Mouse (Mus musculus): ENCODE results near the gene Perm1. TPM values are rescaled to one million over a fixed set of nuclear protein-coding genes. Genes with fewer than 3 reads are reported as not detected.
A peak's percentile ranks its signal among the peaks of the same experiment; 100 is the strongest.

Gene Perm1
- polyA plus RNA-seq, 1 experiment from 2014 or later = 3.8 TPM

GRCm38 (mm10) chr4:156188811-156189323 lies 26.8 kb upstream of the Perm1 start:
- Histone ChIP-seq H3K4me3 (replicated peaks) (no peak overlapping the region), H3K4me2 (replicated peaks) (no peak overlapping the region), H3K27ac (replicated peaks) (0 out of 2 replicates have a peak overlapping the region, but pooled peaks have one; percentile 8), H3K27me3 (no peaks in the 10 kb centered on the region), H3K9me3 (replicated peaks) (no peaks in the 10 kb centered on the region), H3K36me3 (peaks cover 27% of the 10 kb centered on the region), H3K9ac (no peak overlapping the region), H3K4me1 (peaks cover 81% of the 10 kb centered on the region)
- ATAC-seq (ENCODE audit: insufficient number of reproducible peaks, low FRiP score, low TSS enrichment, low read depth) = peak; percentile 13; the same call in 1 of the 2 replicates
- WGBS = 23% methylated on average over 6 of the region's 6 CpGs

GRCm38 (mm10) chr4:156192421-156193199 lies 23.1 kb upstream of the Perm1 start:
- no peak overlapping the region for H3K4me3 ChIP-seq (replicated peaks)
- peaks cover 78% of the 10 kb centered on the region for H3K4me1 ChIP-seq
- no peak overlapping the region for H3K9ac ChIP-seq
- 38% methylated on average over 8 of the region's 8 CpGs for WGBS
- no peaks in the 10 kb centered on the region for H3K27me3 ChIP-seq
- no peaks in the 10 kb centered on the region for H3K9me3 ChIP-seq (replicated peaks)
- H3K36me3 ChIP-seq = peaks cover 23% of the 10 kb centered on the region
- peak overlapping the region; percentile 75 for H3K27ac ChIP-seq (replicated peaks)
- H3K4me2 ChIP-seq (replicated peaks) = peak overlapping the region; percentile 8; the same call in 1 of the 2 replicates
- ATAC-seq (ENCODE audit: insufficient number of reproducible peaks, low FRiP score, low TSS enrichment, low read depth) = no peak

- Histone ChIP-seq H3K27ac (replicated peaks) (peak overlapping the region; percentile 75), H3K4me1 (peaks cover 76% of the 10 kb centered on the region), H3K4me3 (replicated peaks) (no peak overlapping the region), H3K36me3 (peaks cover 23% of the 10 kb centered on the region), H3K4me2 (replicated peaks) (peak overlapping the region; percentile 8), H3K9ac (no peak overlapping the region), H3K9me3 (replicated peaks) (no peaks in the 10 kb centered on the region), H3K27me3 (no peaks in the 10 kb centered on the region)
- no peak for ATAC-seq (ENCODE audit: insufficient number of reproducible peaks, low FRiP score, low TSS enrichment, low read depth)
- 21% methylated on average over 2 of the region's 2 CpGs for WGBS
Observed at GRCm38 (mm10) chr4:156193200-156193590, 22.5 kb upstream of the Perm1 start.

DNA sequence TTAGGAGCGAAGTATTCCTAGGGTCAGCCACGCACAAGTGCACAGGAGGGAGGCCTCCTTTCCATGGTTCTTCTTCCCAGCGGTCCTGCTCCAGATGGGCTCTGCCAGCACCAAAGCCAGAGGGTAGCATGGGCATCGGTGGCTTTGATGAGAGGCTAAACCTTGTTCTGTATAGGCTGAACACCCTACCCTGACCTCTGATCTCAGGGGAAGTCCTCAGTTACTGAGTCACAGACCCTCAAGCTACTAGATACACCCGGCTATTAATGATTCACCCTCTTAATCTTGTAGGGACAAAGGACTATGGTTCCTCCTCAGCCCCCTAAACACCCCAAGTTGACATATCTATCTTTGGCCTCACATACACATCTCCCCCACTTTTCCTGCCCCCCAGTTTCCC lies 21.8 kb upstream of the Perm1 start:
- no peaks in the 10 kb centered on the region for H3K27me3 ChIP-seq
- no peak for ATAC-seq (ENCODE audit: insufficient number of reproducible peaks, low FRiP score, low TSS enrichment, low read depth)
- H3K9ac ChIP-seq = no peak overlapping the region
- 60% methylated on average over 5 of the region's 5 CpGs for WGBS
- H3K4me3 ChIP-seq (replicated peaks) = no peak overlapping the region
- H3K36me3 ChIP-seq = peaks cover 23% of the 10 kb centered on the region
- no peaks in the 10 kb centered on the region for H3K9me3 ChIP-seq (replicated peaks)
- H3K27ac ChIP-seq (replicated peaks) = peak overlapping the region; percentile 75; the same call in 1 of the 2 replicates
- H3K4me2 ChIP-seq (replicated peaks) = peak overlapping the region; percentile 8; the same call in 1 of the 2 replicates
- H3K4me1 ChIP-seq = peaks cover 69% of the 10 kb centered on the region

- H3K27me3 ChIP-seq = no peaks in the 10 kb centered on the region
- H3K9me3 ChIP-seq (replicated peaks) = no peaks in the 10 kb centered on the region
- no peak overlapping the region for H3K9ac ChIP-seq
- 0 out of 2 replicates have a peak overlapping the region, but pooled peaks have one; percentile 8 for H3K4me2 ChIP-seq (replicated peaks)
- no peak for ATAC-seq (ENCODE audit: insufficient number of reproducible peaks, low FRiP score, low TSS enrichment, low read depth)
- peaks cover 23% of the 10 kb centered on the region for H3K36me3 ChIP-seq
- H3K4me3 ChIP-seq (replicated peaks) = 0 out of 2 replicates have a peak overlapping the region, but pooled peaks have one; percentile 93
- no peak overlapping the region for H3K27ac ChIP-seq (replicated peaks)
- H3K4me1 ChIP-seq = peaks cover 64% of the 10 kb centered on the region
- 48% methylated on average over 6 of the region's 6 CpGs for WGBS
Observed at GRCm38 (mm10) chr4:156194346-156194745, 21.3 kb upstream of the Perm1 start.

GRCm38 (mm10) chr4:156195927-156196870 lies 19.5 kb upstream of the Perm1 start:
- H3K4me3 ChIP-seq (replicated peaks) = peak overlapping the region; percentile 93
- H3K9ac ChIP-seq = peak overlapping the region; percentile 86
- peaks cover 15% of the 10 kb centered on the region for H3K36me3 ChIP-seq
- H3K27ac ChIP-seq (replicated peaks) = peak overlapping the region; percentile 76
- peaks cover 56% of the 10 kb centered on the region for H3K4me1 ChIP-seq
- H3K27me3 ChIP-seq = no peaks in the 10 kb centered on the region
- H3K9me3 ChIP-seq (replicated peaks) = no peaks in the 10 kb centered on the region
- no peak for ATAC-seq (ENCODE audit: insufficient number of reproducible peaks, low FRiP score, low TSS enrichment, low read depth)
- H3K4me2 ChIP-seq (replicated peaks) = peak overlapping the region; percentile 92
- WGBS = 3% methylated on average over 35 of the region's 35 CpGs

DNA sequence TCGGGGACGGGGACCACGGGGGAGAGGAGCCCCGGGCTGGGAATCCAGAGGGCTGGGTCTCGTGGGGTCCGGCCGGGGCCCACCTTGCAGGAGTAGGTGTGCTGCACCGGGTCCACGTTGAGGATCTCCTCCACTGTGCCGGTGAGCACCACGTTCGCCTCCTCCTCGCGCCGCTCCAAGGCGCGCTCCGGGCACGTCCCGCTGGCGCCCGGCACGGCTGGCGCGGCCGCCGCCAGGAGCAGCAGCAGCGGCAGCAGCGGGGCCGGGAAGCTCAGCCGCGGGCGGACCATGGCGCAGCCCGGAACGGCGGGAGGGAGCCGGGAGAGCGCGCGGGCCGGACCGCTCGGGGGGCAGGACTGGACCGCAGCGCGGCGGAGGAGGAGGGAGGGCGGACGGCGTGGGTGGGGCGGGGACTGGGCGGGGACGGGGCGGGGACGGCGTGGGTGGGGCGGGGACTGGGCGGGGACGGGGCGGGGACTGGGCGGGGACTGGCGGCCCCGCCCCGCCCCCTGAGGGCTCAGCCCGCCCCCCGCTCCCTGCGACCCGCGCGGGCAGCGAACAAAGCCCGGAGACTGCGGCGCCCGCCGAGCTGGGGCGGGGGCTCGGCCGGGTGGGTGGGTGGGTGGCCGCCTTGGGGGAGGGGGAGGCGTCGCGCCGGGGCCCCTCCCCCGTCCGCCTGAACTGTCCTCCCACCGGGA lies 18.4 kb upstream of the Perm1 start, which contains the start of gene Agrn:
Gene Agrn, minus strand, starts transcription at position 358 of the 698 bp plus-strand sequence.
- H3K36me3 ChIP-seq = peaks cover 6% of the 10 kb centered on the region; the same call in 1 of the 2 replicates
- 1% methylated on average over 23 of the region's 88 CpGs for WGBS

GRCm38 (mm10) chr4:156197829-156198205 lies 17.9 kb upstream of the Perm1 start:
- H3K4me3 ChIP-seq (replicated peaks) = peak overlapping the region; percentile 93
- H3K4me1 ChIP-seq = peaks cover 50% of the 10 kb centered on the region
- ATAC-seq (ENCODE audit: insufficient number of reproducible peaks, low FRiP score, low TSS enrichment, low read depth) = peak; percentile 84
- peak overlapping the region; percentile 58 for H3K9ac ChIP-seq
- peak overlapping the region; percentile 84 for H3K4me2 ChIP-seq (replicated peaks)
- H3K27me3 ChIP-seq = no peaks in the 10 kb centered on the region
- H3K36me3 ChIP-seq = peaks cover 6% of the 10 kb centered on the region; the same call in 1 of the 2 replicates
- H3K27ac ChIP-seq (replicated peaks) = peak overlapping the region; percentile 90
- under 1% methylated on average over 26 of the region's 26 CpGs for WGBS
- H3K9me3 ChIP-seq (replicated peaks) = no peaks in the 10 kb centered on the region

More for the DNA sequence above, 18.4 kb upstream of the Perm1 start, which contains the start of gene Agrn:
- H3K4me1 ChIP-seq = peaks cover 50% of the 10 kb centered on the region
- H3K4me2 ChIP-seq (replicated peaks) = peak within 1 kb of the TSS; percentile 92
- H3K27ac ChIP-seq (replicated peaks) = peak within 1 kb of the TSS; percentile 90
- peak; percentile 86 for ATAC-seq (ENCODE audit: insufficient number of reproducible peaks, low FRiP score, low TSS enrichment, low read depth)
- peak within 1 kb of the TSS; percentile 86 for H3K9ac ChIP-seq
- no peaks in the 10 kb centered on the region for H3K27me3 ChIP-seq
- no peaks in the 10 kb centered on the region for H3K9me3 ChIP-seq (replicated peaks)
- peak within 1 kb of the TSS; percentile 93 for H3K4me3 ChIP-seq (replicated peaks)

- no peak within 1 kb of the TSS for H3K4me3 ChIP-seq (replicated peaks)
- WGBS = 58% methylated on average over 10 of the region's 10 CpGs
- no peaks in the 10 kb centered on the region for H3K36me3 ChIP-seq
- H3K9ac ChIP-seq = no peak within 1 kb of the TSS
- peaks cover 6% of the 10 kb centered on the region for H3K27me3 ChIP-seq
- peaks cover 40% of the 10 kb centered on the region for H3K4me1 ChIP-seq
- no peak within 1 kb of the TSS for H3K27ac ChIP-seq (replicated peaks)
- no peaks in the 10 kb centered on the region for H3K9me3 ChIP-seq (replicated peaks)
- ATAC-seq (ENCODE audit: insufficient number of reproducible peaks, low FRiP score, low TSS enrichment, low read depth) = no peak
- no peak within 1 kb of the TSS for H3K4me2 ChIP-seq (replicated peaks)
Observed at GRCm38 (mm10) chr4:156200623-156201475, 14.8 kb upstream of the Perm1 start, which contains the start of gene Isg15. Gene Isg15, minus strand, starts transcription at chr4:156200818.

Measured in embryonic facial prominence, embryonic 15.5 days (tissue).